In the genomic region with DNA sequence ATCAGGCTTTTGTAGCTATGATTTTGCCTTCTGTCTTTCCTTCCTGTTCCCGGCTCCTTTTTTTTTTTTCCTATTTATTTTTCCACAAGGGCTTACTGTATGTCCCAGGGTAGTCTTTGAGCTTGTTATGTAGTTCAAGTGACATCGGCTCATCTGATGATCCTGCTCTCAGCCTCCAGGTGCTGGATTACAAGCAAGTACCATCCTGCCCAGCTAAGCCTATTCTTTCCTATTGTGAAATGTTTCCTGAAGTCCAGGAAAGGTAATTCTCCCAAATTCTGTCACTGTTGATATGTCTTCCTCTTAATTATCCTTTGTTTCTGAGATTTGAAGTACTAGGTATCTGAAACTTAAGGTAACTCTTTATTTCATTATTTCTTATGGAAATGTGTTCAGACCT, we compare ENCODE assay signal across 15 mouse cellular contexts.
"Had no signal": no experiment of that assay in that cellular context is flagged by ENCODE, and none has a peak within 500 bp of the region (broad histone marks: within the 10 kb centered on the region; RNA-seq: fewer than 3 reads in every experiment).

No protein-coding gene starts in this region.

- H3K4me2 ChIP-seq: neural tube, embryonic 15.5 days; stomach, embryonic 15.5 days had no signal

- DNase-seq: retina, postnatal 1 day; right cerebral cortex, adult 18-20 months; right cerebral cortex, postnatal 14 days; right cerebral cortex, postnatal 25 days; right cerebral cortex, postnatal 4 days; spleen, adult 18-20 months; thymus, adult 18-20 months; thymus, adult 2 months; thymus, postnatal 14 days; thymus, postnatal 25 days; thymus, postnatal 36 days; thymus, postnatal 4 days had no signal

- H3K9me3 ChIP-seq: neural tube, embryonic 15.5 days; stomach, embryonic 15.5 days had no signal

- H3K9ac ChIP-seq: neural tube, embryonic 15.5 days; stomach, embryonic 15.5 days had no signal

- H3K36me3 ChIP-seq: neural tube, embryonic 15.5 days; stomach, embryonic 15.5 days had no signal

- H3K27me3 ChIP-seq: neural tube, embryonic 15.5 days; stomach, embryonic 15.5 days had no signal

- H3K27ac ChIP-seq: neural tube, embryonic 15.5 days; stomach, embryonic 15.5 days; stomach, postnatal 0 days had no signal

- H3K4me1 ChIP-seq: stomach, embryonic 15.5 days had no signal

- H3K4me3 ChIP-seq: neural tube, embryonic 15.5 days; stomach, embryonic 15.5 days had no signal
